Comparison of ENCODE assay signal across 8 mouse cellular contexts in genomic region chr17:47833029-47833627, GRCm38 (mm10). TPM values are rescaled to one million over a fixed set of nuclear protein-coding genes. Genes with fewer than 3 reads are reported as not detected.
DNase-seq lines count a peak whose midpoint lies in the region; ATAC-seq and TF ChIP-seq lines count a peak whose summit lies in the region.

No protein-coding gene starts in this region.

- peak overlapping the region; percentile 80 for H3K4me3 ChIP-seq in embryonic facial prominence, embryonic 12.5 days
- peak overlapping the region; percentile 92 for H3K4me3 ChIP-seq in limb, embryonic 14.5 days (replicated peaks; ENCODE audit: low read length)
- peak overlapping the region; percentile 50 for H3K4me3 ChIP-seq in midbrain, embryonic 14.5 days (replicated peaks; ENCODE audit: low read depth, low read length)

- peak overlapping the region; percentile 89 for H3K9ac ChIP-seq in embryonic facial prominence, embryonic 12.5 days
- peak overlapping the region; percentile 84 for H3K9ac ChIP-seq in limb, embryonic 14.5 days (ENCODE audit: low read depth, low read length, severe bottlenecking)
- peak overlapping the region; percentile 49 for H3K9ac ChIP-seq in midbrain, embryonic 14.5 days (replicated peaks; ENCODE audit: low read length)

- intact Hi-C loops in left cerebral cortex, postnatal 4 days (cut with DNase I): no loop called here
- intact Hi-C loops in heart, postnatal 25 days (cut with DNase I): no loop called here

- peak overlapping the region; percentile 82 for H3K4me2 ChIP-seq in embryonic facial prominence, embryonic 12.5 days (replicated peaks)
- peak overlapping the region; percentile 88 for H3K4me2 ChIP-seq in limb, embryonic 14.5 days (replicated peaks; ENCODE audit: low read depth, low read length, severe bottlenecking)
- peak overlapping the region; percentile 88 for H3K4me2 ChIP-seq in midbrain, embryonic 14.5 days (ENCODE audit: low read length)

- TF ChIP-seq POLR2A in limb, embryonic 14.5 days (IDR thresholded peaks at IDR 0.05; ENCODE audit: borderline replicate concordance, extremely low read depth, insufficient read depth, insufficient read length): peak; percentile 62; the same call in 1 of the 2 replicates

- peak overlapping the region; percentile 94 for H3K27ac ChIP-seq in embryonic facial prominence, embryonic 12.5 days
- peak overlapping the region; percentile 87 for H3K27ac ChIP-seq in limb, embryonic 14.5 days (replicated peaks; ENCODE audit: low read depth, low read length)
- no peak overlapping the region for H3K27ac ChIP-seq in midbrain, embryonic 14.5 days (replicated peaks; ENCODE audit: low read depth, low read length)

- no peaks in the 10 kb centered on the region for H3K9me3 ChIP-seq in embryonic facial prominence, embryonic 12.5 days
- no peaks in the 10 kb centered on the region for H3K9me3 ChIP-seq in limb, embryonic 14.5 days (ENCODE audit: control insufficient read depth, low read length)
- no peaks in the 10 kb centered on the region for H3K9me3 ChIP-seq in midbrain, embryonic 14.5 days (ENCODE audit: control insufficient read depth, low read length)

- H3K4me1 ChIP-seq in embryonic facial prominence, embryonic 12.5 days: peaks cover 49% of the 10 kb centered on the region
- peaks cover 48% of the 10 kb centered on the region for H3K4me1 ChIP-seq in limb, embryonic 14.5 days (ENCODE audit: control insufficient read depth, insufficient read depth, low read length)
- H3K4me1 ChIP-seq in midbrain, embryonic 14.5 days (ENCODE audit: control insufficient read depth, insufficient read depth, low read length): peaks cover 15% of the 10 kb centered on the region; the same call in 1 of the 2 replicates

- peaks cover 9% of the 10 kb centered on the region for H3K36me3 ChIP-seq in embryonic facial prominence, embryonic 12.5 days
- H3K36me3 ChIP-seq in limb, embryonic 14.5 days (ENCODE audit: control insufficient read depth, insufficient read depth, low read length): peaks cover 26% of the 10 kb centered on the region
- H3K36me3 ChIP-seq in midbrain, embryonic 14.5 days (ENCODE audit: control insufficient read depth, insufficient read depth, low read length): no peaks in the 10 kb centered on the region

- peak; percentile 65 for ATAC-seq in embryonic facial prominence, embryonic 12.5 days (ENCODE audit: insufficient number of reproducible peaks, insufficient read depth, low FRiP score, low TSS enrichment)
- ATAC-seq in limb, embryonic 14.5 days (ENCODE audit: low FRiP score, low read depth): peak; percentile 82
- peak; percentile 51 for ATAC-seq in midbrain, embryonic 14.5 days (ENCODE audit: low FRiP score, low TSS enrichment)
- no peak for ATAC-seq in cerebellum, adult (ENCODE audit: insufficient number of reproducible peaks, low FRiP score, low TSS enrichment)

- H3K27me3 ChIP-seq in embryonic facial prominence, embryonic 12.5 days: peaks cover 6% of the 10 kb centered on the region
- H3K27me3 ChIP-seq in limb, embryonic 14.5 days (ENCODE audit: control insufficient read depth, insufficient read depth, low read length): no peaks in the 10 kb centered on the region; the same call in 1 of the 2 replicates
- H3K27me3 ChIP-seq in midbrain, embryonic 14.5 days (ENCODE audit: control insufficient read depth, insufficient read depth, low read length): peaks cover 34% of the 10 kb centered on the region

- DNase-seq in left cerebral cortex, postnatal 4 days: peak; percentile 63
- DNase-seq in left cerebral cortex, adult 11 months (ENCODE audit: low spot score): no peak
- peak; percentile 43 for DNase-seq in heart, postnatal 25 days (ENCODE audit: low spot score)
- peak; percentile 79 for DNase-seq in limb, embryonic 14.5 days (ENCODE audit: low spot score)
- peak; percentile 70 for DNase-seq in midbrain, embryonic 14.5 days
- peak; percentile 72 to 81 for DNase-seq in urinary bladder, postnatal 4 days (ENCODE audit: low spot score in 2 of 2)

- 1% methylated on average over 40 of the region's 45 CpGs for WGBS in embryonic facial prominence, embryonic 12.5 days
- WGBS in limb, embryonic 14.5 days: 2% methylated on average over 28 of the region's 45 CpGs
- under 1% methylated on average over 45 of the region's 45 CpGs for WGBS in midbrain, embryonic 14.5 days

RNA-seq across cellular contexts. Expression of gene Mdfi, which starts 1.4 kb away (rescaled TPM):
- total RNA-seq in left cerebral cortex, postnatal 4 days (2021): 1 to 10 TPM; 2.5 to 3.7 TPM
- 35.6 and 49.2 TPM in 2 replicates for polyA plus RNA-seq in embryonic facial prominence, embryonic 12.5 days (2016; fragmentation: Nextera tagmentation; extraction: Ambion mirVana)
- 1 to 10 TPM; 2.4 TPM for total RNA-seq in heart, postnatal 25 days (2021)
- 281 and 440 TPM in 2 replicates for polyA plus RNA-seq in limb, embryonic 14.5 days (2012; rRNA removed)
- polyA plus RNA-seq in limb, embryonic 14.5 days (2014; fragmentation: Nextera tagmentation; extraction: Ambion mirVana): 57.5 and 64.7 TPM in 2 replicates
- 8.3 and 8.4 TPM in 2 replicates for polyA plus RNA-seq in midbrain, embryonic 14.5 days (2014; fragmentation: Nextera tagmentation; extraction: Ambion mirVana)
